29 mouse cellular contexts compared by ENCODE assay signal in genomic region chr5:67269309-67269708, GRCm38 (mm10). TPM values are rescaled to one million over a fixed set of nuclear protein-coding genes. Genes with fewer than 3 reads are reported as not detected.
DNase-seq lines count a peak whose midpoint lies in the region; ATAC-seq and TF ChIP-seq lines count a peak whose summit lies in the region.
"Had no signal": no experiment of that assay in that cellular context is flagged by ENCODE, and none has a peak within 500 bp of the region (broad histone marks: within the 10 kb centered on the region; RNA-seq: fewer than 3 reads in every experiment).

No protein-coding gene starts in this region.

- WGBS in liver, embryonic 12.5 days (ENCODE audit: insufficient replicate concordance): 85% methylated on average over 8 of the region's 8 CpGs
- 93% methylated on average over 8 of the region's 8 CpGs for WGBS in liver, postnatal 0 days (ENCODE audit: insufficient replicate concordance)
- WGBS in hindbrain, embryonic 13.5 days: 94% methylated on average over 8 of the region's 8 CpGs

- H3K27ac ChIP-seq in liver, embryonic 12.5 days: no peak overlapping the region
- no peak overlapping the region for H3K27ac ChIP-seq in liver, postnatal 0 days (ENCODE audit: low read depth)
- H3K27ac ChIP-seq in hindbrain, embryonic 13.5 days: no peak overlapping the region
- H3K27ac ChIP-seq: forebrain, embryonic 10.5 days; gastrocnemius, adult 2 months; heart, embryonic 13.5 days; hindbrain, embryonic 15.5 days; kidney, postnatal 0 days; limb, embryonic 13.5 days; midbrain, embryonic 15.5 days; stomach, embryonic 15.5 days had no signal

- DNase-seq in spleen, adult 12 weeks (ENCODE audit: low spot score): peak; percentile 35
- no peak for DNase-seq in spleen, postnatal 4 days (ENCODE audit: low spot score in 2 of 2)
- DNase-seq in liver, postnatal 0 days: peak; percentile 9
- no peak for DNase-seq in embryo, embryonic 11 days
- DNase-seq: adrenal gland, adult 8-10 months; cerebellum, adult 8-10 months; cerebellum, postnatal 25 days; gastrocnemius, adult 2 months; gastrocnemius, postnatal 36 days; heart, postnatal 10 days; kidney, adult 2 months; layer of hippocampus, adult 9-11 months; lung, adult 2 months; lung, postnatal 14 days; right cerebral cortex, adult 18-20 months had no signal

- H3K4me1 ChIP-seq in erythroblast, embryonic 14.5 days (ENCODE audit: control insufficient read depth): peaks cover 51% of the 10 kb centered on the region
- H3K4me1 ChIP-seq in liver, embryonic 12.5 days: peaks cover 6% of the 10 kb centered on the region
- no peaks in the 10 kb centered on the region for H3K4me1 ChIP-seq in liver, postnatal 0 days (ENCODE audit: insufficient read depth)
- no peaks in the 10 kb centered on the region for H3K4me1 ChIP-seq in hindbrain, embryonic 13.5 days (replicated peaks)
- H3K4me1 ChIP-seq: forebrain, embryonic 10.5 days; heart, embryonic 13.5 days; hindbrain, embryonic 15.5 days; limb, embryonic 13.5 days; midbrain, embryonic 15.5 days; stomach, embryonic 15.5 days had no signal

- peaks cover 5% of the 10 kb centered on the region for H3K9me3 ChIP-seq in erythroblast, embryonic 14.5 days (ENCODE audit: control insufficient read depth, low read length)
- H3K9me3 ChIP-seq in liver, embryonic 12.5 days (replicated peaks): no peaks in the 10 kb centered on the region
- no peaks in the 10 kb centered on the region for H3K9me3 ChIP-seq in liver, postnatal 0 days (ENCODE audit: low read length)
- H3K9me3 ChIP-seq in hindbrain, embryonic 13.5 days: no peaks in the 10 kb centered on the region
- H3K9me3 ChIP-seq: forebrain, embryonic 10.5 days; heart, embryonic 13.5 days; hindbrain, embryonic 15.5 days; limb, embryonic 13.5 days; midbrain, embryonic 15.5 days; stomach, embryonic 15.5 days had no signal

- ATAC-seq in erythroblast, adult 5-6 weeks (replicated peaks; ENCODE audit: low FRiP score, poor library complexity, severe bottlenecking): no peak; the same call in 1 of the 2 replicates
- 0 out of 2 replicates have a peak, but pooled peaks have one; percentile 51 for ATAC-seq in liver, embryonic 12.5 days
- no peak for ATAC-seq in liver, postnatal 0 days
- ATAC-seq in hindbrain, embryonic 13.5 days (ENCODE audit: low FRiP score): no peak
- ATAC-seq: forebrain, embryonic 16.5 days; inflammation-experienced regulatory T-cells, adult 6 months; midbrain, embryonic 15.5 days had no signal

- TF ChIP-seq EP300 in liver, postnatal 0 days (IDR thresholded peaks at IDR 0.05; ENCODE audit: low read depth): no peak

- H3K9ac ChIP-seq in liver, embryonic 12.5 days: no peak overlapping the region
- H3K9ac ChIP-seq in liver, postnatal 0 days (replicated peaks): no peak overlapping the region
- no peak overlapping the region for H3K9ac ChIP-seq in hindbrain, embryonic 13.5 days
- H3K9ac ChIP-seq: heart, embryonic 13.5 days; hindbrain, embryonic 15.5 days; limb, embryonic 13.5 days; midbrain, embryonic 15.5 days; stomach, embryonic 15.5 days had no signal

- H3K4me3 ChIP-seq in erythroblast, embryonic 14.5 days (replicated peaks): peak overlapping the region; percentile 32
- H3K4me3 ChIP-seq in liver, embryonic 12.5 days: no peak overlapping the region
- no peak overlapping the region for H3K4me3 ChIP-seq in liver, postnatal 0 days (ENCODE audit: low read depth, low read length)
- H3K4me3 ChIP-seq in hindbrain, embryonic 13.5 days: no peak overlapping the region
- H3K4me3 ChIP-seq: forebrain, embryonic 10.5 days; gastrocnemius, adult 2 months; heart, embryonic 13.5 days; hindbrain, embryonic 15.5 days; limb, embryonic 13.5 days; midbrain, embryonic 15.5 days; stomach, embryonic 15.5 days had no signal

- H3K27me3 ChIP-seq in erythroblast, embryonic 14.5 days (ENCODE audit: control insufficient read depth): no peaks in the 10 kb centered on the region
- no peaks in the 10 kb centered on the region for H3K27me3 ChIP-seq in liver, embryonic 12.5 days (replicated peaks)
- no peaks in the 10 kb centered on the region for H3K27me3 ChIP-seq in liver, postnatal 0 days (ENCODE audit: insufficient read depth, low read length)
- H3K27me3 ChIP-seq in hindbrain, embryonic 13.5 days: no peaks in the 10 kb centered on the region
- H3K27me3 ChIP-seq: CH12.LX; heart, embryonic 13.5 days; hindbrain, embryonic 15.5 days; limb, embryonic 13.5 days; midbrain, embryonic 15.5 days; stomach, embryonic 15.5 days had no signal

- H3K4me2 ChIP-seq in liver, embryonic 12.5 days: no peak overlapping the region
- no peak overlapping the region for H3K4me2 ChIP-seq in liver, postnatal 0 days (ENCODE audit: low read depth, low read length)
- no peak overlapping the region for H3K4me2 ChIP-seq in hindbrain, embryonic 13.5 days
- H3K4me2 ChIP-seq: heart, embryonic 13.5 days; hindbrain, embryonic 15.5 days; limb, embryonic 13.5 days; midbrain, embryonic 15.5 days; stomach, embryonic 15.5 days had no signal

- no peak for TF ChIP-seq CTCF in liver, postnatal 0 days (IDR thresholded peaks at IDR 0.05; ENCODE audit: low read depth)

- peaks cover 53% of the 10 kb centered on the region for H3K36me3 ChIP-seq in erythroblast, embryonic 14.5 days (ENCODE audit: control insufficient read depth)
- peaks cover 55% of the 10 kb centered on the region for H3K36me3 ChIP-seq in liver, embryonic 12.5 days
- peaks cover 45% of the 10 kb centered on the region for H3K36me3 ChIP-seq in liver, postnatal 0 days (replicated peaks; ENCODE audit: insufficient read depth, low read length)
- peaks cover 43% of the 10 kb centered on the region for H3K36me3 ChIP-seq in hindbrain, embryonic 13.5 days

RNA-seq across cellular contexts. Expression of gene Tmem33, which starts 8.9 kb away (rescaled TPM):
- 12.4 and 14.0 TPM in 2 replicates for polyA plus RNA-seq in erythroblast, embryonic 14.5 days (2012)
- total RNA-seq in erythroblast, adult 5-6 weeks (2015; ENCODE audit: low replicate concordance): 147 and 164 TPM in 2 replicates
- total RNA-seq in erythroblast, adult 5-6 weeks (2017; ENCODE audit: low replicate concordance): 80.3 and 89.9 TPM in 2 replicates
- 114 and 118 TPM in 2 replicates for polyA plus RNA-seq in liver, embryonic 12.5 days (2016; fragmentation: Nextera tagmentation; extraction: Ambion mirVana)
- polyA plus RNA-seq in liver, postnatal 0 days (2015; fragmentation: Nextera tagmentation; extraction: Ambion mirVana): 86.4 and 90.0 TPM in 2 replicates
- polyA plus RNA-seq in hindbrain, embryonic 13.5 days (2015; fragmentation: Nextera tagmentation; extraction: Ambion mirVana): 89.8 and 93.8 TPM in 2 replicates

RNA-seq across cellular contexts. Expression of gene Slc30a9, which starts 37.4 kb away (rescaled TPM):
- 1.6 and 2.1 TPM in 2 replicates for polyA plus RNA-seq in erythroblast, embryonic 14.5 days (2012)
- total RNA-seq in erythroblast, adult 5-6 weeks (2015; ENCODE audit: low replicate concordance): 270 and 282 TPM in 2 replicates
- total RNA-seq in erythroblast, adult 5-6 weeks (2017; ENCODE audit: low replicate concordance): 366 and 394 TPM in 2 replicates
- 84.6 and 86.4 TPM in 2 replicates for polyA plus RNA-seq in liver, embryonic 12.5 days (2016; fragmentation: Nextera tagmentation; extraction: Ambion mirVana)
- polyA plus RNA-seq in liver, postnatal 0 days (2015; fragmentation: Nextera tagmentation; extraction: Ambion mirVana): 55.4 and 65.0 TPM in 2 replicates
- 150 and 153 TPM in 2 replicates for polyA plus RNA-seq in hindbrain, embryonic 13.5 days (2015; fragmentation: Nextera tagmentation; extraction: Ambion mirVana)

Comparison
In these comparisons a context has a peak if more than half of its experiments do, and no peak if none do; other contexts are left out.
1. DNase-seq: peak in spleen, adult 12 weeks (single experiment) and liver, postnatal 0 days (single experiment); none in spleen, postnatal 4 days (0 of 2) and embryo, embryonic 11 days (single experiment).
2. RNA of gene Slc30a9, which starts 37.4 kb away (polyA plus RNA-seq): 150 to 153 TPM in hindbrain, embryonic 13.5 days, 84.6 to 86.4 TPM in liver, embryonic 12.5 days and 55.4 to 65.0 TPM in liver, postnatal 0 days; 1.6 to 2.1 TPM in erythroblast, embryonic 14.5 days; every median in the first group is over 10 times any median in the second.